In genomic region chr5:124115531-124115930, GRCm38 (mm10) we compare ENCODE assay signal across 8 mouse cellular contexts. TPM values are rescaled to one million over a fixed set of nuclear protein-coding genes. Genes with fewer than 3 reads are reported as not detected.
DNase-seq lines count a peak whose midpoint lies in the region; ATAC-seq and TF ChIP-seq lines count a peak whose summit lies in the region.

No protein-coding gene starts in this region.

- no peaks in the 10 kb centered on the region for H3K27me3 ChIP-seq in heart, postnatal 0 days (ENCODE audit: control insufficient read depth, insufficient read depth, low read length)
- H3K27me3 ChIP-seq in hindbrain, embryonic 13.5 days: no peaks in the 10 kb centered on the region
- no peaks in the 10 kb centered on the region for H3K27me3 ChIP-seq in midbrain, embryonic 14.5 days (ENCODE audit: control insufficient read depth, insufficient read depth, low read length)

- peak overlapping the region; percentile 85 for H3K9ac ChIP-seq in heart, postnatal 0 days (replicated peaks; ENCODE audit: low read depth, low read length)
- H3K9ac ChIP-seq in hindbrain, embryonic 13.5 days: peak overlapping the region; percentile 95
- peak overlapping the region; percentile 89 for H3K9ac ChIP-seq in midbrain, embryonic 14.5 days (replicated peaks; ENCODE audit: low read length)

- no peak for ATAC-seq in heart, postnatal 0 days (ENCODE audit: insufficient read depth, low read depth)
- ATAC-seq in hindbrain, embryonic 13.5 days (ENCODE audit: low FRiP score): no peak
- no peak for ATAC-seq in midbrain, embryonic 14.5 days (ENCODE audit: low FRiP score, low TSS enrichment)

- peaks cover 25% of the 10 kb centered on the region for H3K4me1 ChIP-seq in heart, postnatal 0 days (ENCODE audit: control insufficient read depth, insufficient read depth)
- peaks cover 63% of the 10 kb centered on the region for H3K4me1 ChIP-seq in hindbrain, embryonic 13.5 days (replicated peaks)
- H3K4me1 ChIP-seq in midbrain, embryonic 14.5 days (ENCODE audit: control insufficient read depth, insufficient read depth, low read length): peaks cover 22% of the 10 kb centered on the region

- DNase-seq in heart, postnatal 0 days (ENCODE audit: low spot score): no peak
- DNase-seq in heart, adult 8-10 months (ENCODE audit: low spot score): no peak
- peak; percentile 50 for DNase-seq in MN1 (ENCODE audit: low spot score)
- DNase-seq in midbrain, embryonic 14.5 days: no peak
- no peak for DNase-seq in right cerebral cortex, adult 18-20 months
- no peak for DNase-seq in cerebellum, adult 8-10 months
- no peak for DNase-seq in layer of hippocampus, adult 9-11 months

- no peak for TF ChIP-seq EP300 in heart, postnatal 0 days (IDR thresholded peaks at IDR 0.05; ENCODE audit: low read depth)

- peak overlapping the region; percentile 94 for H3K4me2 ChIP-seq in heart, postnatal 0 days (ENCODE audit: low read depth, low read length)
- peak overlapping the region; percentile 99 for H3K4me2 ChIP-seq in hindbrain, embryonic 13.5 days
- peak overlapping the region; percentile 87 for H3K4me2 ChIP-seq in midbrain, embryonic 14.5 days (ENCODE audit: low read length)

- H3K36me3 ChIP-seq in heart, postnatal 0 days (replicated peaks; ENCODE audit: control insufficient read depth, insufficient read depth, low read length): peaks cover 44% of the 10 kb centered on the region
- peaks cover 47% of the 10 kb centered on the region for H3K36me3 ChIP-seq in hindbrain, embryonic 13.5 days
- H3K36me3 ChIP-seq in midbrain, embryonic 14.5 days (ENCODE audit: control insufficient read depth, insufficient read depth, low read length): peaks cover 33% of the 10 kb centered on the region

- TF ChIP-seq CTCF in heart, postnatal 0 days (IDR thresholded peaks at IDR 0.05; ENCODE audit: low read depth): no peak

- no peaks in the 10 kb centered on the region for H3K9me3 ChIP-seq in heart, postnatal 0 days (replicated peaks; ENCODE audit: control insufficient read depth, low read length)
- H3K9me3 ChIP-seq in hindbrain, embryonic 13.5 days: no peaks in the 10 kb centered on the region
- no peaks in the 10 kb centered on the region for H3K9me3 ChIP-seq in midbrain, embryonic 14.5 days (ENCODE audit: control insufficient read depth, low read length)

- peak overlapping the region; percentile 76; the same call in 1 of the 2 replicates for H3K27ac ChIP-seq in heart, postnatal 0 days (ENCODE audit: low read depth)
- H3K27ac ChIP-seq in hindbrain, embryonic 13.5 days: peak overlapping the region; percentile 89
- peak overlapping the region; percentile 81 for H3K27ac ChIP-seq in midbrain, embryonic 14.5 days (replicated peaks; ENCODE audit: low read depth, low read length)

- WGBS in heart, postnatal 0 days: 18% methylated on average over 7 of the region's 7 CpGs
- 22% methylated on average over 7 of the region's 7 CpGs for WGBS in hindbrain, embryonic 13.5 days
- 23% methylated on average over 7 of the region's 7 CpGs for WGBS in midbrain, embryonic 14.5 days

- H3K4me3 ChIP-seq in heart, postnatal 0 days (ENCODE audit: low read depth, low read length): peak overlapping the region; percentile 79
- peak overlapping the region; percentile 83 for H3K4me3 ChIP-seq in hindbrain, embryonic 13.5 days
- peak overlapping the region; percentile 84 for H3K4me3 ChIP-seq in midbrain, embryonic 14.5 days (replicated peaks; ENCODE audit: low read depth, low read length)

RNA-seq across cellular contexts. Expression of gene Arl6ip4, which starts 0.4 kb away (rescaled TPM):
- total RNA-seq in heart, postnatal 0 days (2014; rRNA removed; ENCODE audit: low replicate concordance): 12.2 and 18.0 TPM in 2 replicates
- polyA plus RNA-seq in heart, postnatal 0 days (2015; fragmentation: Nextera tagmentation; extraction: Ambion mirVana): 70.7 and 76.9 TPM in 2 replicates
- 10 to 100 TPM; 34.8 to 38.4 (median 37.4) TPM for total RNA-seq in heart, adult 8-10 months (2022)
- 71.7 and 75.1 TPM in 2 replicates for polyA plus RNA-seq in hindbrain, embryonic 13.5 days (2015; fragmentation: Nextera tagmentation; extraction: Ambion mirVana)
- polyA plus RNA-seq in midbrain, embryonic 14.5 days (2014; fragmentation: Nextera tagmentation; extraction: Ambion mirVana): 65.2 and 72.3 TPM in 2 replicates

RNA-seq across cellular contexts. Expression of gene Ogfod2, which starts 3.4 kb away (rescaled TPM):
- total RNA-seq in heart, postnatal 0 days (2014; rRNA removed; ENCODE audit: low replicate concordance): 37.6 and 55.1 TPM in 2 replicates
- polyA plus RNA-seq in heart, postnatal 0 days (2015; fragmentation: Nextera tagmentation; extraction: Ambion mirVana): 19.0 and 19.3 TPM in 2 replicates
- total RNA-seq in heart, adult 8-10 months (2022): 10 to 100 TPM; 14.1 to 20.7 (median 19.2) TPM
- 29.4 and 34.0 TPM in 2 replicates for polyA plus RNA-seq in hindbrain, embryonic 13.5 days (2015; fragmentation: Nextera tagmentation; extraction: Ambion mirVana)
- 19.7 and 20.7 TPM in 2 replicates for polyA plus RNA-seq in midbrain, embryonic 14.5 days (2014; fragmentation: Nextera tagmentation; extraction: Ambion mirVana)

RNA-seq across cellular contexts. Expression of gene Abcb9, which starts 19.9 kb away (rescaled TPM):
- total RNA-seq in heart, postnatal 0 days (2014; rRNA removed; ENCODE audit: low replicate concordance): 1.8 and 5.4 TPM in 2 replicates
- 2.3 and 3.0 TPM in 2 replicates for polyA plus RNA-seq in heart, postnatal 0 days (2015; fragmentation: Nextera tagmentation; extraction: Ambion mirVana)
- total RNA-seq in heart, adult 8-10 months (2022): 10 to 100 TPM in 3 of 4 experiments, 1 to 10 TPM in 1; 9.5 to 11.9 (median 11.1) TPM
- 7.1 and 8.3 TPM in 2 replicates for polyA plus RNA-seq in hindbrain, embryonic 13.5 days (2015; fragmentation: Nextera tagmentation; extraction: Ambion mirVana)
- polyA plus RNA-seq in midbrain, embryonic 14.5 days (2014; fragmentation: Nextera tagmentation; extraction: Ambion mirVana): 10.9 and 11.6 TPM in 2 replicates
